Mouse (Mus musculus) thymus, postnatal 36 days (tissue): ENCODE measurements around the gene Olfr1111.
"Not testable (repeated sequence)": the region's sequence is repeated elsewhere in the genome, so short reads cannot be mapped to it uniquely, and the experiment has no call there.

Experiments
- DNase-seq, 2 experiments: peaks; one replicate each; pipeline ENCODE4 v3.0.0; 2022; ENCODE audit warnings: mixed read lengths in 2 of 2

Gene Olfr1111

DNA sequence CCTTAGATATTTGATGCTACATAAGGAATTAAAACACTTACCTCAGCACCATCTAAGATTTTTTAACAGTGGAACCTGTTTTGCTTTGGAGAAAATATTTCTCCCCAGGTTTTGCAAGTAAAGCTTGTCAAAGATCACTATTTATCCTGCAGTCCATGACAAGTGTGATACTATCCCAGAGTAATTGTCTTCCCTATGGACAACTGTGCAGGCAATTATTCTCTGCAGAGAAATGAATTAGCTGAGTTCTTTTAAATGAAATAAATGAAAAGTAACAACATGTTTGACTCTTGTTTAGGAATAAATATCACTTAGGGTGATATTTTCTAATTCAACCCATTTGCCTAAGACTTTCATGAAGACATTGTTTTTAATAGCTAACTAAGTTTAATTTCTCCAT is at the start of gene Olfr1111:
Olfr1111 (minus strand) TSS at position 101 of the 400 bp plus-strand sequence.
- DNase-seq: no peak

- no peak for DNase-seq
Observed at GRCm38 (mm10) chr2:87187498-87187897, 35.1 kb upstream of the Olfr1111 start, which contains the start of gene Olfr1112. Olfr1112 (plus strand) TSS chr2:87187798.

- not testable (repeated sequence) for DNase-seq
Observed at GRCm38 (mm10) chr2:87167731-87168130, 15.3 kb upstream of the Olfr1111 start.

- no peak for DNase-seq
Observed at GRCm38 (mm10) chr2:87140200-87140599, 12.2 kb downstream of the Olfr1111 start, which contains the start of gene Olfr1110. Olfr1110 (minus strand) TSS chr2:87140300.

GRCm38 (mm10) chr2:87114467-87114866 is 38.0 kb downstream of the Olfr1111 start, which contains the start of gene Olfr259:
Olfr259 (minus strand) TSS chr2:87114567.
- no peak for DNase-seq
